Mouse (Mus musculus) T-cell, adult 2 months (primary cell): ENCODE measurements around the gene Hspb2.

Experiments
- DNase-seq: peaks from one replicate; pipeline ENCODE4 v3.0.0; 2022; ENCODE audit warnings: low spot score

The Hspb2 gene

GRCm38 (mm10) chr9:50752054-50752602, at the start of gene Hspb2:
Gene Hspb2 (minus strand): TSS chr9:50752354.
- no peak for DNase-seq

GRCm38 (mm10) chr9:50800985-50801384, 48.8 kb upstream of the Hspb2 start:
- DNase-seq, result peak; percentile 47

- no peak for DNase-seq
Measured at GRCm38 (mm10) chr9:50798368-50798767, 46.2 kb upstream of the Hspb2 start.

GRCm38 (mm10) chr9:50797641-50798040, 45.5 kb upstream of the Hspb2 start:
- DNase-seq, result no peak

- no peak for DNase-seq
Measured at GRCm38 (mm10) chr9:50796776-50797175, 44.6 kb upstream of the Hspb2 start.

GRCm38 (mm10) chr9:50795266-50795665, 43.1 kb upstream of the Hspb2 start:
- DNase-seq, result no peak

GRCm38 (mm10) chr9:50782155-50782554, 30.0 kb upstream of the Hspb2 start:
- DNase-seq, result peak; percentile 55

GRCm38 (mm10) chr9:50776162-50776760, 24.1 kb upstream of the Hspb2 start:
- DNase-seq, result no peak

- no peak for DNase-seq
Measured at GRCm38 (mm10) chr9:50775662-50776126, 23.5 kb upstream of the Hspb2 start.

- DNase-seq, result peak; percentile 81
Measured at GRCm38 (mm10) chr9:50774991-50775612, 22.9 kb upstream of the Hspb2 start, which contains the start of the genes Alg9 and 1110032A03Rik. Gene Alg9 (plus strand): TSS chr9:50775019. Gene 1110032A03Rik (minus strand): TSS chr9:50775520.

- no peak for DNase-seq
Measured at GRCm38 (mm10) chr9:50774026-50774462, 21.9 kb upstream of the Hspb2 start.

GRCm38 (mm10) chr9:50770011-50770410, 17.9 kb upstream of the Hspb2 start:
- no peak for DNase-seq

- DNase-seq, result peak; percentile 98
Measured at GRCm38 (mm10) chr9:50768107-50769002, 16.2 kb upstream of the Hspb2 start, which contains the start of gene Fdxacb1. Gene Fdxacb1 (plus strand): TSS chr9:50768236.

- no peak for DNase-seq
Measured at GRCm38 (mm10) chr9:50767531-50768106, 15.5 kb upstream of the Hspb2 start.

- peak; percentile 15 for DNase-seq
Measured at GRCm38 (mm10) chr9:50763331-50763730, 11.2 kb upstream of the Hspb2 start.

- no peak for DNase-seq
Measured at GRCm38 (mm10) chr9:50761520-50762243, 9.5 kb upstream of the Hspb2 start.

- DNase-seq, result no peak
Measured at GRCm38 (mm10) chr9:50756711-50757110, 4.6 kb upstream of the Hspb2 start.

GRCm38 (mm10) chr9:50753947-50754346, 1.8 kb upstream of the Hspb2 start:
- DNase-seq, result no peak

GRCm38 (mm10) chr9:50752784-50753615, 846 bp upstream of the Hspb2 start:
- DNase-seq, result no peak

- no peak for DNase-seq
Measured at GRCm38 (mm10) chr9:50751323-50751722, 831 bp downstream of the Hspb2 start, which contains the start of gene Cryab. Gene Cryab (plus strand): TSS chr9:50751325.
